Mouse (Mus musculus) forebrain, embryonic 14.5 days (tissue): ENCODE data around the gene Bcan. TPM values are rescaled to one million over a fixed set of nuclear protein-coding genes. Genes with fewer than 3 reads are reported as not detected.

Experiments used
- ATAC-seq: fragments of 200-750 bp; cut with Nextera tagmentation; 2 replicates; pipeline ENCODE4 v1.8.0; 2017; ENCODE audit warnings: mild to moderate bottlenecking, moderate library complexity
- DNase-seq: peaks from one replicate; pipeline ENCODE4 v3.0.0-alpha.2; 2015; ENCODE audit warnings: low spot score
- H3K27ac ChIP-seq: fragments of 300-500 bp; sonication (generic); 2 replicates; pipeline ENCODE4 v1.5.1; 2014; ENCODE audit warnings: low read depth, mild to moderate bottlenecking, control low read depth, low read length, moderate library complexity
- H3K27me3 ChIP-seq: fragments of 300-500 bp; sonication (generic); replicated peaks from 2 replicates; pipeline ENCODE4 v1.6.1; 2014; ENCODE audit warnings: low read length, control low read depth, mixed read lengths; ENCODE audit not compliant: control insufficient read depth, insufficient read depth
- H3K36me3 ChIP-seq: fragments of 300-500 bp; sonication (generic); 2 replicates; pipeline ENCODE4 v1.6.1; 2014; ENCODE audit warnings: low read length, control low read depth; ENCODE audit not compliant: control insufficient read depth, insufficient read depth
- H3K4me1 ChIP-seq: fragments of 300-500 bp; sonication (generic); 2 replicates; pipeline ENCODE4 v1.6.1; 2014; ENCODE audit warnings: antibody characterized with exemption, low read length, control low read depth; ENCODE audit not compliant: control insufficient read depth, insufficient read depth
- H3K4me2 ChIP-seq: fragments of 300-500 bp; sonication (generic); 2 replicates; pipeline ENCODE4 v1.6.1; 2014; ENCODE audit warnings: mild to moderate bottlenecking, control low read depth, low read length
- H3K4me3 ChIP-seq: fragments of 300-500 bp; sonication (generic); 2 replicates; pipeline ENCODE4 v1.5.1; 2014; ENCODE audit warnings: low read depth, low read length, control low read depth
- H3K9ac ChIP-seq: fragments of 300-500 bp; sonication (generic); 2 replicates; pipeline ENCODE4 v1.6.1; 2014; ENCODE audit warnings: mild to moderate bottlenecking, low read length, control low read depth, moderate library complexity
- H3K9me3 ChIP-seq: fragments of 300-500 bp; sonication (generic); replicated peaks from 2 replicates; pipeline ENCODE4 v1.6.1; 2016; ENCODE audit warnings: low read length, control low read depth, mixed read lengths; ENCODE audit not compliant: control insufficient read depth
- WGBS: fragments of 180-500 bp; shearing (Covaris S2); extraction: QIAGEN DNeasy Blood & Tissue Kit; methylation state at CpG from one replicate; pipeline ENCODE4 v1.1.7; 2014; 5-methylcytosine and 5-hydroxymethylcytosine counted together
- polyA plus RNA-seq: library from polyadenylated mRNA; unstranded; fragments of >200 nt; fragmentation: Nextera tagmentation; extraction: Ambion mirVana; gene quantifications from 2 replicates; pipeline ENCODE4 v1.2.1, GENCODE M21; 2014

The Bcan gene
- polyA plus RNA-seq, 1 experiment from 2014 or later: 13.5 TPM

- H3K9ac ChIP-seq: peak overlapping the region; percentile 57
- peak overlapping the region; percentile 51 for H3K4me3 ChIP-seq
- DNase-seq (peak; percentile 23), ATAC-seq (peak; percentile 76)
- H3K36me3 ChIP-seq: no peaks in the 10 kb centered on the region
- peaks cover 15% of the 10 kb centered on the region for H3K4me1 ChIP-seq
- under 1% methylated on average over 81 of the region's 81 CpGs for WGBS
- H3K27me3 ChIP-seq: peaks cover 54% of the 10 kb centered on the region
- no peak overlapping the region for H3K27ac ChIP-seq
- no peaks in the 10 kb centered on the region for H3K9me3 ChIP-seq
- peak overlapping the region; percentile 93 for H3K4me2 ChIP-seq
Measured at GRCm38 (mm10) chr3:88023192-88024074, 23.4 kb upstream of the Bcan start.

DNA sequence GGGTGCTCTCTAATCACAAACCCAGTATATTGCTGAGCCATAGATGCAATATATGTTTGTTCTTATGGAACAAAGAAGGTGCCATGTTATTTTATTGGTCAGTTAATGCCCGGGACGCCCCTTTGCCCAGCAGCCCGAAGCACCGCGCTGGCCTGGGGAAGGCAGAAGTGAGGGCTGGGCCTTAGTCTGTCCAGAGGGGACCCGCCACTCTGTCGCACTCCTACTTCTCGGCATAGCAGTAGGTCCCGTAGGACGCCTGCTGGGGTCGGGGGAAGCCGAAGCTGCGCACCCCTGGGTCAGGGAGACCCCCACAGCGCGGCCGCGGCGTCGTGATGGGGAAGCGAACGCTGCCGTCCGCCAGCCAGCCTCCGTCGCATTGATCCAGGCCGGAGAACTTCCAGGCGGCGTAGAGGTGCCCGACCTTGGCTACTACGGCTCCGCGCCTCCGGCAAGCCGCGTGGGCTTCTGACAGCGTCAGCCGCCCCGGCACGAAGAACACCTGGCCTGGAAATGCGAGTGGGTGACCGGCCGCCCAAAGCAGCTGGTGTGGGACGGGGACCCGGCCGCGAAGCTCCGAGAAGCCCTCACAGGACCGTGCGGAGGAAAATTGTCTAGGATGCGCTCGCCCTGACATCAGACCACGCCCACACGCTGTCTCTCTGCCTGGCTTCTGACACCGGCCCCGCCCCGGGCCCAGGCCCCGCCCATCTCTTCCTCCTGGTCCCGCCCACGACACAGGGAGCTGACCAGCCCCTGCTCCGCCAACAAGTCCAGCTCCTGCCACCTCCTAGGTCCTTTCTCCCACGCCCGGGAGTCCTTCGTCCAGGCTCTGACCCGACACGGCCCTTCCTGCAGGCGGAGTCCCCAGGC lies 22.5 kb upstream of the Bcan start:
- ATAC-seq (peak; percentile 89), DNase-seq (peak; percentile 77)
- Histone ChIP-seq H3K4me1 (peaks cover 15% of the 10 kb centered on the region), H3K4me2 (peak overlapping the region; percentile 93), H3K9me3 (no peaks in the 10 kb centered on the region), H3K27ac (no peak overlapping the region), H3K9ac (peak overlapping the region; percentile 57), H3K27me3 (peaks cover 57% of the 10 kb centered on the region), H3K4me3 (peak overlapping the region; percentile 51), H3K36me3 (no peaks in the 10 kb centered on the region)
- under 1% methylated on average over 58 of the region's 66 CpGs for WGBS

GRCm38 (mm10) chr3:88010634-88011265 lies 10.7 kb upstream of the Bcan start:
- DNase-seq: no peak
- Histone ChIP-seq H3K36me3 (no peaks in the 10 kb centered on the region), H3K9me3 (no peaks in the 10 kb centered on the region), H3K9ac (no peak overlapping the region), H3K4me2 (no peak overlapping the region), H3K27me3 (no peaks in the 10 kb centered on the region), H3K4me1 (no peaks in the 10 kb centered on the region), H3K27ac (no peak overlapping the region), H3K4me3 (no peak overlapping the region)
- ATAC-seq: no peak
- WGBS: 11% methylated on average over 6 of the region's 6 CpGs

GRCm38 (mm10) chr3:88005822-88006786 lies 6.1 kb upstream of the Bcan start:
- ATAC-seq: no peak
- DNase-seq: no peak
- Histone ChIP-seq H3K4me1 (no peaks in the 10 kb centered on the region), H3K4me2 (no peak overlapping the region), H3K9me3 (no peaks in the 10 kb centered on the region), H3K27ac (no peak overlapping the region), H3K4me3 (no peak overlapping the region), H3K36me3 (no peaks in the 10 kb centered on the region), H3K27me3 (peaks cover 18% of the 10 kb centered on the region), H3K9ac (no peak overlapping the region)
- WGBS: 84% methylated on average over 18 of the region's 18 CpGs

- H3K9ac ChIP-seq: no peak overlapping the region
- peak overlapping the region; percentile 21; the same call in 1 of the 2 replicates for H3K4me2 ChIP-seq
- no peaks in the 10 kb centered on the region for H3K9me3 ChIP-seq
- ATAC-seq (peak; percentile 62), DNase-seq (peak; percentile 52)
- 4% methylated on average over 16 of the region's 17 CpGs for WGBS
- H3K27me3 ChIP-seq: peaks cover 54% of the 10 kb centered on the region
- no peak overlapping the region for H3K4me3 ChIP-seq
- 0 out of 2 replicates have a peak overlapping the region, but pooled peaks have one; percentile 36 for H3K27ac ChIP-seq
- no peaks in the 10 kb centered on the region for H3K36me3 ChIP-seq
- H3K4me1 ChIP-seq: peaks cover 13% of the 10 kb centered on the region
Measured at GRCm38 (mm10) chr3:88002291-88002976, 2.4 kb upstream of the Bcan start.

GRCm38 (mm10) chr3:88000816-88001595 lies 976 bp upstream of the Bcan start:
- 17% methylated on average over 11 of the region's 11 CpGs for WGBS
- Histone ChIP-seq H3K27ac (no peak overlapping the region), H3K4me1 (peaks cover 21% of the 10 kb centered on the region), H3K36me3 (no peaks in the 10 kb centered on the region), H3K4me3 (peak overlapping the region; percentile 44), H3K27me3 (peaks cover 68% of the 10 kb centered on the region), H3K4me2 (peak overlapping the region; percentile 83), H3K9ac (no peak overlapping the region), H3K9me3 (no peaks in the 10 kb centered on the region)
- DNase-seq (no peak), ATAC-seq (no peak)

GRCm38 (mm10) chr3:87999243-87999895 lies 661 bp downstream of the Bcan start:
- peak overlapping the region; percentile 64 for H3K9ac ChIP-seq
- ATAC-seq (0 out of 2 replicates have a peak, but pooled peaks have one; percentile 18), DNase-seq (no peak)
- peaks cover 21% of the 10 kb centered on the region for H3K4me1 ChIP-seq
- peaks cover 84% of the 10 kb centered on the region for H3K27me3 ChIP-seq
- H3K9me3 ChIP-seq: no peaks in the 10 kb centered on the region
- under 1% methylated on average over 35 of the region's 38 CpGs for WGBS
- H3K4me2 ChIP-seq: peak overlapping the region; percentile 83
- 0 out of 2 replicates have a peak overlapping the region, but pooled peaks have one; percentile 9 for H3K27ac ChIP-seq
- no peaks in the 10 kb centered on the region for H3K36me3 ChIP-seq
- H3K4me3 ChIP-seq: peak overlapping the region; percentile 44
